Mouse (Mus musculus) brain, embryonic 14.5 days (tissue): ENCODE measurements around the gene Btbd8.

Source experiments
- CTCF ChIP-seq: fragments of 200-500 bp; IDR thresholded peaks from 2 replicates; pipeline ENCODE4 v1.5.1; 2012; ENCODE audit warnings: inconsistent platforms, mild to moderate bottlenecking, moderate library complexity, borderline replicate concordance; ENCODE audit not compliant: insufficient read depth, insufficient read length; ENCODE audit errors: extremely low read depth
- POLR2A ChIP-seq: fragments of 200-500 bp; IDR thresholded peaks from 2 replicates; pipeline ENCODE4 v1.6.1; 2012; ENCODE audit warnings: mild to moderate bottlenecking, inconsistent platforms, borderline replicate concordance; ENCODE audit not compliant: poor library complexity, insufficient read depth, insufficient read length, severe bottlenecking; ENCODE audit errors: extremely low read depth

DNA sequence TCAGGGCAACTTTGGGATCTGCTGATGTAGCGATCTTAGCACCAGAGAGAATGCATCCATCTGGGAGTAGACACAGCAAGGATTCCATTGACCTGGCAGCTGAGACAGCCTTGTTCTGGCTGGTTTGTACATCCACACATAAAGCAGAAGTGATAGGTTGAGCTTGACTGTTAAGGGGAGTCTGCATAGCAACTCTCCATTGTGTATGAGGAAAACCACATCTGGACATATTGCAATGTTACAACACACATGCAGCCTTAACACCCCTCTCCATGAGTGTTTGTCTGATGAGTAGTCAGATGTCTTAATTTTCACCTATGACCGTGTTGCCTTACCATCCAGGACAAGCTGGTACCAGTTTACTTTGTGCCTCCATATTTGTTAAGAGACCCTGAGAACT is 54.7 kb downstream of the Btbd8 start:
- TF ChIP-seq POLR2A (no peak), CTCF (no peak)
